Mouse (Mus musculus): ENCODE measurements around the gene Itfg1. TPM values are rescaled to one million over a fixed set of nuclear protein-coding genes. Genes with fewer than 3 reads are reported as not detected.
"Not testable (repeated sequence)": the region's sequence is repeated elsewhere in the genome, so short reads cannot be mapped to it uniquely, and the experiment has no call there.

The Itfg1 gene
- polyA plus RNA-seq, 1 experiment from 2014 or later: 26.2 TPM

- DNase-seq: no peak
- no peak overlapping the region for H3K4me3 ChIP-seq (ENCODE audit: low read depth, low read length)
- H3K36me3 ChIP-seq (replicated peaks; ENCODE audit: insufficient read depth, low read length): no peaks in the 10 kb centered on the region
- H3K9ac ChIP-seq (replicated peaks): no peak overlapping the region
- WGBS (ENCODE audit: insufficient replicate concordance): 64% methylated on average over 5 of the region's 5 CpGs
- H3K27me3 ChIP-seq (ENCODE audit: insufficient read depth, low read length): no peaks in the 10 kb centered on the region
- no peak overlapping the region for H3K4me2 ChIP-seq (ENCODE audit: low read depth, low read length)
- no peak for ATAC-seq
- no peak for TF ChIP-seq CTCF (IDR thresholded peaks at IDR 0.05; ENCODE audit: low read depth)
- no peak for TF ChIP-seq EP300 (IDR thresholded peaks at IDR 0.05; ENCODE audit: low read depth)
- no peaks in the 10 kb centered on the region for H3K4me1 ChIP-seq (ENCODE audit: insufficient read depth)
- H3K27ac ChIP-seq (ENCODE audit: low read depth): no peak overlapping the region
- no peaks in the 10 kb centered on the region for H3K9me3 ChIP-seq (ENCODE audit: low read length)
These were observed 19.9 kb upstream of the Itfg1 start for GRCm38 (mm10) chr8:85860612-85861011.

DNA sequence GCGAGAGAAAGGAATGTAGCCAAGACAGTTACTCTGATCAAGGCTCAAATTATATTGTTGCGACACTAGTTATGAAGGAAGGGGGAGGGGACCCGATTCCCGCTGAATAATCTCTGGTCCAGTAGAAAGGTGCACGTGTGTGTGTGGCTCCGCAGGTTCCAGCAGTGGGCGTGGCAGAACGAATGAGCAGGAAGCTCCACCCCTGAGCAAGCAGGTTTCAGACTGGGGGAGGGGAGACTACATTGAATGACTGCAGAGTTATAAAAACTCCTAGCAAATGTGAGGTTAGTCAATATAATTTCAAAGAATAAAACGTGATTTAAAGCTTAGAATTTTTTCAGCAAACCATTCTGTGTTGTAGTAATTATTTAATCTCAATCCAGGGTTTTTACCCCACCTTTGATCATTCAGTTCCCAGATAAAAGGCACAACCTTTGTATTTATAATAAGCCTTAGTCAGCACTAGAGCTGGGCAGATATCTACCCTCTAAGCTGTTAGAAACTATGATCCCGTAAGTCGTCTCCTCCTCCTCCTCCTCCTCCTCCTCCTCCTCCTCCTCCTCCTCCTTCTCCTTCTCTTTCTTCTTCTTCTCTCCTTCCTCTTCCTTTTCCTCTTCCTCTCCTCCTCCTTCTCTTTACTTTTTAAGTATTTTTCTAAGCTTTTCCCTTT lies 16.6 kb upstream of the Itfg1 start:
- H3K27me3 ChIP-seq (ENCODE audit: insufficient read depth, low read length); ATAC-seq; H3K9ac ChIP-seq (replicated peaks); H3K4me1 ChIP-seq (ENCODE audit: insufficient read depth); H3K9me3 ChIP-seq (ENCODE audit: low read length); H3K36me3 ChIP-seq (replicated peaks; ENCODE audit: insufficient read depth, low read length); H3K27ac ChIP-seq (ENCODE audit: low read depth); DNase-seq; H3K4me3 ChIP-seq (ENCODE audit: low read depth, low read length); H3K4me2 ChIP-seq (ENCODE audit: low read depth, low read length): not testable (repeated sequence)
- WGBS (ENCODE audit: insufficient replicate concordance): 45% methylated on average over 11 of the region's 11 CpGs

DNA sequence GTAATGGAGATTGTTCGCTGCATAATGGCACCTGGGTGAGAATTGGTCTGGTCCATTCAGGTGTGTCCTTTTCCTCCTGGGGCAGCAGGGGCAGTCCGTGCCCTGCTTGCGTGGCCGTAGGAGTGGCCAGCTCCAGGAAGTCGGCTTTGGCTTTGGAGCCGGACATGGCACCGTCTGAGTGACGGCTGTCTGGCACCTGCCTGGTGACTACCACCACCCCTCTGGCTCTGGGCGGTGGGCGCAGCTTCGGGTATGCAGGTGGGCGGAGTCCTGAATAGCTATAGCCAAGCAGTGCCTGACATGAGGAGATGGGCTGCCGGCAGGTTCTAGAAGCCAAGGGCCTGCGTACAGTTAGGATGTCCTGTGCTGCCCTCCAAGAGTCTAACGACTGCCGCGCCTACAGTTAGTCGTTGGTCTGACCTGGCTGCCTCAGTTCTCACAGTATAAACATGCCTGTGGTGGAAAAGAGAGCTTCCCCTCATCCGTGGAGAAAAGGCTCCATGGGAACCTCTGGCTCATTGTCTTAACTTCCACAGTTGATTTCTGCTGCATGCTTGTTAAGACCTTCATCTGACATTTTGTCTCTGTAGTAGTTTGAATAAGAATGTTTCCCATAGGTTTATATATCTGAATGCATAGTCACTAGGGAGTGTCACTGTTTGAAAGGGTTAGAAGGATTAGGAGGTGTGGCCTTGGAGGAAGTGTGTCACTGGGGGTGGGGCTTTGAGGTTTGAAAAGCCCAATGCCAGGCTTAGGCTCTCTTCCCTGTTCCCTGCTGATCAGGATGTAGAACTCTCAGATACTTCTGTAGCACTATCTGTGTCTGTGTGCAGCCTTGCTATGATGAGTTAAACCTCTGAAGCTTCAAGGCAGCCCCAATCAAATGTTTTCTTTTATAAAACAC lies 13.8 kb upstream of the Itfg1 start:
- no peak for TF ChIP-seq CTCF (IDR thresholded peaks at IDR 0.05; ENCODE audit: low read depth)
- TF ChIP-seq EP300 (IDR thresholded peaks at IDR 0.05; ENCODE audit: low read depth): no peak
- no peaks in the 10 kb centered on the region for H3K27me3 ChIP-seq (ENCODE audit: insufficient read depth, low read length)
- 90% methylated on average over 19 of the region's 19 CpGs for WGBS (ENCODE audit: insufficient replicate concordance)

GRCm38 (mm10) chr8:85845887-85846286 lies 5.2 kb upstream of the Itfg1 start:
- no peak for DNase-seq
- no peaks in the 10 kb centered on the region for H3K36me3 ChIP-seq (replicated peaks; ENCODE audit: insufficient read depth, low read length)
- ATAC-seq: no peak
- H3K27ac ChIP-seq (ENCODE audit: low read depth): no peak overlapping the region
- H3K4me2 ChIP-seq (ENCODE audit: low read depth, low read length): no peak overlapping the region
- no peak overlapping the region for H3K9ac ChIP-seq (replicated peaks)
- TF ChIP-seq EP300 (IDR thresholded peaks at IDR 0.05; ENCODE audit: low read depth) (no peak), CTCF (IDR thresholded peaks at IDR 0.05; ENCODE audit: low read depth) (no peak)
- H3K9me3 ChIP-seq (ENCODE audit: low read length): no peaks in the 10 kb centered on the region
- no peak overlapping the region for H3K4me3 ChIP-seq (ENCODE audit: low read depth, low read length)
- peaks cover 7% of the 10 kb centered on the region; the same call in 1 of the 2 replicates for H3K4me1 ChIP-seq (ENCODE audit: insufficient read depth)
- H3K27me3 ChIP-seq (ENCODE audit: insufficient read depth, low read length): no peaks in the 10 kb centered on the region

More for the DNA sequence above, 13.8 kb upstream of the Itfg1 start:
- ATAC-seq: no peak
- no peak for DNase-seq
- no peak overlapping the region for H3K9ac ChIP-seq (replicated peaks)
- no peak overlapping the region for H3K27ac ChIP-seq (ENCODE audit: low read depth)
- H3K4me2 ChIP-seq (ENCODE audit: low read depth, low read length): no peak overlapping the region
- no peak overlapping the region for H3K4me3 ChIP-seq (ENCODE audit: low read depth, low read length)
- no peaks in the 10 kb centered on the region for H3K4me1 ChIP-seq (ENCODE audit: insufficient read depth)
- H3K9me3 ChIP-seq (ENCODE audit: low read length): no peaks in the 10 kb centered on the region
- no peaks in the 10 kb centered on the region for H3K36me3 ChIP-seq (replicated peaks; ENCODE audit: insufficient read depth, low read length)

DNA sequence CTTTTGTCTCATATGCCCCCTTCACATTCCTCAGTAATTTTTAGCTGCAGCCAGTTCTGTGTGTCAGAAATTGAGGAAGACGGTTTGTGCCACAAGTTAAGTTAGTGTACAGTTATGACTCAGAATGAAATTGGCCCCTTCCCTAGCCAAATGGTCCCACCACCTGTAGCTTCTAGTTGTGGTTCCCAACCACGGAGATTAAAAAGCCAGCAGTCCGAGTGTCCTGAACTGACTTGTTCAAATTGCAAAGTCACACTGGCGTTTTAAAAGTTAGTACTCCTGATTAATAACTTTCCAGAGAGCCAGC lies 721 bp upstream of the Itfg1 start:
- H3K4me1 ChIP-seq (ENCODE audit: insufficient read depth): peaks cover 18% of the 10 kb centered on the region
- peak overlapping the region; percentile 85 for H3K4me3 ChIP-seq (ENCODE audit: low read depth, low read length)
- 3% methylated on average over 4 of the region's 4 CpGs for WGBS (ENCODE audit: insufficient replicate concordance)
- 0 out of 2 replicates have a peak, but pooled peaks cover 2% of the 10 kb centered on the region for H3K36me3 ChIP-seq (replicated peaks; ENCODE audit: insufficient read depth, low read length)
- H3K4me2 ChIP-seq (ENCODE audit: low read depth, low read length): peak overlapping the region; percentile 83
- DNase-seq: no peak
- no peak for ATAC-seq
- H3K9me3 ChIP-seq (ENCODE audit: low read length): no peaks in the 10 kb centered on the region
- H3K27ac ChIP-seq (ENCODE audit: low read depth): peak overlapping the region; percentile 100
- H3K27me3 ChIP-seq (ENCODE audit: insufficient read depth, low read length): no peaks in the 10 kb centered on the region
- TF ChIP-seq EP300 (IDR thresholded peaks at IDR 0.05; ENCODE audit: low read depth): no peak
- TF ChIP-seq CTCF (IDR thresholded peaks at IDR 0.05; ENCODE audit: low read depth): no peak
- H3K9ac ChIP-seq (replicated peaks): peak overlapping the region; percentile 95

DNA sequence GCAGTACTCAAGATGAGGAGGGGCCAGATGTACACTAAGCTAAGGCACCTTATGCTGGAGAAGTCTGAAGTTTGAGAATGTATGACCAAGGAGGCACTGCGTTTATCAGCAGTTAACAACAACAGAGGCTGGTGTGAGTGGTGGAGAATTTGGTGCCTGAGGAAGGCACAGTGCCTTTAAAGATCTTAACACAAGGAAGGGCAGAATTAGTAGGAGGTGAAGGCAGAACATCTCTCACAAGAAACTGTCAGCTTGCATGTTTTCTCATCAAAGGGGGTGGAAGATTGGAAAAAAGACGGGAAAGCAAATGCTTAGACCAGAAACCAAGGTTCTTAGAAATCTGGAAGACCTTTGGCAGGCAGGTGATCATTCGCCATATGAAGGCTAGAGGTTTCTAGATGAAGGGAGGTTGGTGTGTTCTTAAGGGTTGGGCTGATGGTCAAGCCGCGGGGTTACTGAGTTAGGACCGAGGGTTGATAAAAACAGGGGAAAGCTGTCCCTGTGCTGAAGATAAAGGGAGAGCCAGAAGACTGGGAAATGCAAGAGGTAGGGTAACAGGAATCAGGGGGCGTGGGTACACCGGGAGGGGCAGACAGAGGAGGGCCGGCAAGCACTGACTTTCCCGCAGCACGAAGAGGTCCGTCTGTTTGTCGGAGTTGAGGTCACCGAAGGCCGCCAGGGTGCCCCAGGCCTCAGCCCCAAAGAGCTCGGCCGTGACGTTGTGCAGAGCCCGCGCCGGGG lies 635 bp downstream of the Itfg1 start:
- ATAC-seq (no peak), DNase-seq (no peak)
- peaks cover 18% of the 10 kb centered on the region for H3K4me1 ChIP-seq (ENCODE audit: insufficient read depth)
- peak overlapping the region; percentile 85 for H3K4me3 ChIP-seq (ENCODE audit: low read depth, low read length)
- no peaks in the 10 kb centered on the region for H3K27me3 ChIP-seq (ENCODE audit: insufficient read depth, low read length)
- 2% methylated on average over 21 of the region's 21 CpGs for WGBS (ENCODE audit: insufficient replicate concordance)
- no peak for TF ChIP-seq EP300 (IDR thresholded peaks at IDR 0.05; ENCODE audit: low read depth)
- TF ChIP-seq CTCF (IDR thresholded peaks at IDR 0.05; ENCODE audit: low read depth): no peak
- H3K4me2 ChIP-seq (ENCODE audit: low read depth, low read length): peak overlapping the region; percentile 83
- H3K9me3 ChIP-seq (ENCODE audit: low read length): no peaks in the 10 kb centered on the region
- H3K36me3 ChIP-seq (replicated peaks; ENCODE audit: insufficient read depth, low read length): peaks cover 7% of the 10 kb centered on the region; the same call in 1 of the 2 replicates
- H3K27ac ChIP-seq (ENCODE audit: low read depth): peak overlapping the region; percentile 100
- H3K9ac ChIP-seq (replicated peaks): peak overlapping the region; percentile 95

Measured in liver, postnatal 0 days (tissue).